Mouse (Mus musculus): Measurements from ENCODE around the gene Tcf7l1. TPM values are rescaled to one million over a fixed set of nuclear protein-coding genes. Genes with fewer than 3 reads are reported as not detected.

Gene Tcf7l1
- polyA plus RNA-seq, 1 experiment: 29.1 TPM

- Histone ChIP-seq H3K27ac (ENCODE audit: control insufficient read depth, insufficient read depth, low read depth, low read length, poor library complexity) (no peak overlapping the region), H3K4me3 (replicated peaks; ENCODE audit: control insufficient read depth, low read depth, low read length) (no peak overlapping the region), H3K4me1 (ENCODE audit: control insufficient read depth, insufficient read depth, low read length) (no peaks in the 10 kb centered on the region)
- WGBS: 80% methylated on average over 15 of the region's 15 CpGs
- TF ChIP-seq POLR2A (IDR thresholded peaks at IDR 0.05; ENCODE audit: borderline replicate concordance, control insufficient read depth, low read depth, low read length): no peak
- TF ChIP-seq CTCF (IDR thresholded peaks at IDR 0.05; ENCODE audit: control insufficient read depth, insufficient read depth, low read length): no peak
These were observed 65.2 kb downstream of the Tcf7l1 start for GRCm38 (mm10) chr6:72723731-72724385.

- no peak overlapping the region for H3K27ac ChIP-seq (ENCODE audit: control insufficient read depth, insufficient read depth, low read depth, low read length, poor library complexity)
- no peak overlapping the region for H3K4me3 ChIP-seq (replicated peaks; ENCODE audit: control insufficient read depth, low read depth, low read length)
- 77% methylated on average over 4 of the region's 4 CpGs for WGBS
- no peaks in the 10 kb centered on the region for H3K4me1 ChIP-seq (ENCODE audit: control insufficient read depth, insufficient read depth, low read length)
- TF ChIP-seq CTCF (IDR thresholded peaks at IDR 0.05; ENCODE audit: control insufficient read depth, insufficient read depth, low read length) (no peak), POLR2A (IDR thresholded peaks at IDR 0.05; ENCODE audit: borderline replicate concordance, control insufficient read depth, low read depth, low read length) (no peak)
These were observed 65.9 kb downstream of the Tcf7l1 start for GRCm38 (mm10) chr6:72723143-72723542.

- 82% methylated on average over 3 of the region's 3 CpGs for WGBS
- no peak overlapping the region for H3K27ac ChIP-seq (ENCODE audit: control insufficient read depth, insufficient read depth, low read depth, low read length, poor library complexity)
- no peaks in the 10 kb centered on the region for H3K4me1 ChIP-seq (ENCODE audit: control insufficient read depth, insufficient read depth, low read length)
- no peak overlapping the region for H3K4me3 ChIP-seq (replicated peaks; ENCODE audit: control insufficient read depth, low read depth, low read length)
- no peak for TF ChIP-seq CTCF (IDR thresholded peaks at IDR 0.05; ENCODE audit: control insufficient read depth, insufficient read depth, low read length)
- TF ChIP-seq POLR2A (IDR thresholded peaks at IDR 0.05; ENCODE audit: borderline replicate concordance, control insufficient read depth, low read depth, low read length): no peak
These were observed 68.2 kb downstream of the Tcf7l1 start for GRCm38 (mm10) chr6:72720852-72721251.

GRCm38 (mm10) chr6:72714726-72715125, 74.3 kb downstream of the Tcf7l1 start:
- no peaks in the 10 kb centered on the region for H3K4me1 ChIP-seq (ENCODE audit: control insufficient read depth, insufficient read depth, low read length)
- no peak overlapping the region for H3K4me3 ChIP-seq (replicated peaks; ENCODE audit: control insufficient read depth, low read depth, low read length)
- H3K27ac ChIP-seq (ENCODE audit: control insufficient read depth, insufficient read depth, low read depth, low read length, poor library complexity): no peak overlapping the region
- no peak for TF ChIP-seq CTCF (IDR thresholded peaks at IDR 0.05; ENCODE audit: control insufficient read depth, insufficient read depth, low read length)
- TF ChIP-seq POLR2A (IDR thresholded peaks at IDR 0.05; ENCODE audit: borderline replicate concordance, control insufficient read depth, low read depth, low read length): no peak
- 27% methylated on average over 4 of the region's 4 CpGs for WGBS

- Histone ChIP-seq H3K4me3 (replicated peaks; ENCODE audit: control insufficient read depth, low read depth, low read length) (no peak overlapping the region), H3K27ac (ENCODE audit: control insufficient read depth, insufficient read depth, low read depth, low read length, poor library complexity) (no peak overlapping the region), H3K4me1 (ENCODE audit: control insufficient read depth, insufficient read depth, low read length) (no peaks in the 10 kb centered on the region)
- WGBS: 75% methylated on average over 9 of the region's 9 CpGs
- TF ChIP-seq POLR2A (IDR thresholded peaks at IDR 0.05; ENCODE audit: borderline replicate concordance, control insufficient read depth, low read depth, low read length): no peak
- no peak for TF ChIP-seq CTCF (IDR thresholded peaks at IDR 0.05; ENCODE audit: control insufficient read depth, insufficient read depth, low read length)
These were observed 74.8 kb downstream of the Tcf7l1 start for GRCm38 (mm10) chr6:72714250-72714649.

GRCm38 (mm10) chr6:72711508-72712081, 77.5 kb downstream of the Tcf7l1 start:
- Histone ChIP-seq H3K4me1 (ENCODE audit: control insufficient read depth, insufficient read depth, low read length) (no peaks in the 10 kb centered on the region), H3K27ac (ENCODE audit: control insufficient read depth, insufficient read depth, low read depth, low read length, poor library complexity) (no peak overlapping the region), H3K4me3 (replicated peaks; ENCODE audit: control insufficient read depth, low read depth, low read length) (no peak overlapping the region)
- TF ChIP-seq POLR2A (IDR thresholded peaks at IDR 0.05; ENCODE audit: borderline replicate concordance, control insufficient read depth, low read depth, low read length) (no peak), CTCF (IDR thresholded peaks at IDR 0.05; ENCODE audit: control insufficient read depth, insufficient read depth, low read length) (no peak)
- WGBS: 41% methylated on average over 8 of the region's 8 CpGs

- 73% methylated on average over 10 of the region's 10 CpGs for whole genome bisulfite sequencing
- Histone ChIP-seq H3K4me1 (ENCODE audit: control insufficient read depth, insufficient read depth, low read length) (no peaks in the 10 kb centered on the region), H3K27ac (ENCODE audit: control insufficient read depth, insufficient read depth, low read depth, low read length, poor library complexity) (no peak overlapping the region), H3K4me3 (replicated peaks; ENCODE audit: control insufficient read depth, low read depth, low read length) (no peak overlapping the region)
- TF ChIP-seq CTCF (IDR thresholded peaks at IDR 0.05; ENCODE audit: control insufficient read depth, insufficient read depth, low read length) (no peak), POLR2A (IDR thresholded peaks at IDR 0.05; ENCODE audit: borderline replicate concordance, control insufficient read depth, low read depth, low read length) (no peak)
These were observed 78.1 kb downstream of the Tcf7l1 start for GRCm38 (mm10) chr6:72710897-72711507.

GRCm38 (mm10) chr6:72699467-72700126, 89.5 kb downstream of the Tcf7l1 start:
- H3K27ac ChIP-seq (ENCODE audit: control insufficient read depth, insufficient read depth, low read depth, low read length, poor library complexity): no peak overlapping the region
- TF ChIP-seq POLR2A (IDR thresholded peaks at IDR 0.05; ENCODE audit: borderline replicate concordance, control insufficient read depth, low read depth, low read length): no peak
- TF ChIP-seq CTCF (IDR thresholded peaks at IDR 0.05; ENCODE audit: control insufficient read depth, insufficient read depth, low read length): no peak
- H3K4me1 ChIP-seq (ENCODE audit: control insufficient read depth, insufficient read depth, low read length): no peaks in the 10 kb centered on the region
- WGBS: 85% methylated on average over 5 of the region's 5 CpGs
- no peak overlapping the region for H3K4me3 ChIP-seq (replicated peaks; ENCODE audit: control insufficient read depth, low read depth, low read length)

All from bone marrow, adult 2 months (tissue).